Mouse (Mus musculus) CH12.LX (cell line): ENCODE measurements around the gene St7.

Experiments
- CTCF ChIP-seq, 2 experiments: IDR thresholded peaks in 1 of 2; conservative IDR thresholded peaks in 1 of 2; 2 replicates each; pipeline ENCODE4 v1.5.1; 2011 to 2012; ENCODE audit warnings: low read depth in 2 of 2, low read length in 2 of 2, improper control_type of control experiment in 1 of 2, inconsistent platforms in 1 of 2, mild to moderate bottlenecking in 1 of 2, moderate library complexity in 1 of 2
- ELF1 ChIP-seq: IDR thresholded peaks from 2 replicates; pipeline ENCODE4 v1.6.1; 2014; ENCODE audit warnings: low read depth, mild to moderate bottlenecking, inconsistent platforms, low read length, improper control_type of control experiment
- EP300 ChIP-seq: IDR thresholded peaks from 2 replicates; pipeline ENCODE4 v1.6.1; 2011; ENCODE audit warnings: low read length, improper control_type of control experiment
- IRF4 ChIP-seq: IDR thresholded peaks from 2 replicates; pipeline ENCODE4 v1.6.1; 2014; ENCODE audit warnings: low read depth, mild to moderate bottlenecking, inconsistent platforms, low read length, improper control_type of control experiment
- KAT2A ChIP-seq: IDR thresholded peaks from 2 replicates; pipeline ENCODE4 v1.6.1; 2012; ENCODE audit warnings: low read length, improper control_type of control experiment, inconsistent platforms; ENCODE audit not compliant: insufficient replicate concordance
- MAFK ChIP-seq: IDR thresholded peaks from 2 replicates; pipeline ENCODE4 v1.6.1; 2011; ENCODE audit warnings: low read length, improper control_type of control experiment; ENCODE audit not compliant: insufficient replicate concordance
- MAZ ChIP-seq: IDR thresholded peaks from 2 replicates; pipeline ENCODE4 v1.6.1; 2012; ENCODE audit warnings: low read depth, mild to moderate bottlenecking, inconsistent platforms, low read length, improper control_type of control experiment, moderate library complexity
- MXI1 ChIP-seq: IDR thresholded peaks from 2 replicates; pipeline ENCODE4 v1.6.1; 2011; ENCODE audit warnings: mild to moderate bottlenecking, low read depth, low read length, improper control_type of control experiment
- MYC ChIP-seq: IDR thresholded peaks from 2 replicates; pipeline ENCODE4 v1.6.1; 2011; ENCODE audit warnings: low read depth, mild to moderate bottlenecking, improper control_type of control experiment, low read length
- NRF1 ChIP-seq: IDR thresholded peaks from 2 replicates; pipeline ENCODE4 v1.6.1; 2014; ENCODE audit warnings: low read depth, mild to moderate bottlenecking, inconsistent platforms, low read length, improper control_type of control experiment, moderate library complexity
- POLR2A ChIP-seq: IDR thresholded peaks from 2 replicates; pipeline ENCODE4 v1.6.1; 2011; ENCODE audit warnings: low read depth, mild to moderate bottlenecking, improper control_type of control experiment, low read length
- RAD21 ChIP-seq: IDR thresholded peaks from 2 replicates; pipeline ENCODE4 v1.6.1; 2011; ENCODE audit warnings: low read depth, mild to moderate bottlenecking, low read length, improper control_type of control experiment, moderate library complexity
- ZKSCAN1 ChIP-seq: IDR thresholded peaks from 2 replicates; pipeline ENCODE4 v1.6.1; 2012; ENCODE audit warnings: low read depth, inconsistent platforms, low read length, improper control_type of control experiment, borderline replicate concordance

DNA sequence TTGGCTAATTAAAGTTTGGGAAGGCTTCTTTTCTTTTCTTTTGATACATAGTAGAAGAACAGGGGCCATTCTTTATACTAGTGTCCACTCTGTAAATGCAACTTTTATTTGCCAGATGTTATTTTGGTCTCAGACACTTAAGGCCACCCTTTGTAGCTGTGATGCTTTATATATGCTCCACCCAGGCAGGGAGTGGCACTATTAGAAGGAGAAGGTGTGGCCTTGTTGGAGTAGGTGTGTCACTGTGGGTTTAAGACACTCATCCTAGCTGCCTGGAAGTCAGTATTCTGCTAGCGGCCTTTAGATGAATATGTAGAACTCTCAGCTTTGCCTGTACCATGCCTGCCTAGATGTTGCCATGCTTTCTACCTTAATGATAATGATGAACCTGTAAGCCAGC is 137.2 kb downstream of the St7 start:
- TF ChIP-seq CTCF (conservative IDR thresholded peaks at IDR 0.05 in 1 of 2, IDR thresholded peaks at IDR 0.05 in 1 of 2; ENCODE audit: low read depth in 2 of 2, low read length in 2 of 2): no peak
- TF ChIP-seq ELF1: no peak
- no peak for TF ChIP-seq NRF1
- no peak for TF ChIP-seq IRF4
- TF ChIP-seq EP300: no peak
- TF ChIP-seq ZKSCAN1: no peak
- no peak for TF ChIP-seq MAZ
- TF ChIP-seq POLR2A: no peak
- no peak for TF ChIP-seq KAT2A
- no peak for TF ChIP-seq MYC
- no peak for TF ChIP-seq MAFK
- no peak for TF ChIP-seq MXI1
- no peak for TF ChIP-seq RAD21
